Mouse (Mus musculus): ENCODE data around the gene Cdca7l.

- TF ChIP-seq EP300 (IDR thresholded peaks at IDR 0.05; ENCODE audit: insufficient read depth, low read depth, low read length) (no peak), CTCF (IDR thresholded peaks at IDR 0.05) (no peak), POLR2A (IDR thresholded peaks at IDR 0.05; ENCODE audit: insufficient read depth, low read depth, low read length) (no peak)
Measured at GRCm38 (mm10) chr12:117783426-117783825, 20.7 kb upstream of the Cdca7l start.

All from heart, adult 2 months (tissue).